ENCODE assay signal across 8 mouse cellular contexts in the genomic region with DNA sequence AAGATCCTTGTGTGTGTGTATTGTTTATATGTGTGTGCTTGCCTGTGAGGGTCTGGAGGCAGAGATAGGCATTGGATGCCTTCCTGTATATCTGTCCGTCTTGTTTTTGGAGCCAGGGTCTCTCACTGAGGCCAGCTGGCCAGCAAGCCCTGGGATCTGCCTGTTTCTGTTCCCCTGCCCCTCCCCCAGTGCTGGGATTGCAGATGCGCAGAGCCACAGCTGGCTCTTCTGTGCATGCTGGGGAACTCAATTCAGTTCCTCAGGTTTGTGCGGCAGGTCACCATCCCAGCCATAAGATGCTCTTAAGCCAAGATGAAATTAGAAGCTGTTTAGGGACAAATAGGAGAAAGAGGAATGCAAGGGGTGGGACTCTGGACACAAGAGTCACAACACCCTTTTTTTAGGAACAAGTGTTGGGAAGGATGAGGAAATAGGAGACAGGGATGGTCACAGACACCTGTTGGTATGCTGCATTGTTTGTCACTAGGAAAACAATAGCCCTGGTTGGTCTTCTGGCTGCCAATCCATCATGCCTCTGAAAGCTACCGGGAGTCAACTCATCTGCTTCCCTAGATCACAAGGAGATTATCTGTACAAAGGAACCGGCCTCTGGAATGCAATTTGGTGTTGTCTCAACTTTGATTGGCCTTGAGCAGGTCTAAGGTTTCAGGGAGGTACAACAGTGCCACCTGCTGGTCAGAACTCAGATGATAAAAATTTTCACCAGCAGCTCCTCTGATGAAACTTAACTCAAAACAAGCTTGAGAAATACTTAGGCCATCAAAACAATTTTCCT. TPM values are rescaled to one million over a fixed set of nuclear protein-coding genes. Genes with fewer than 3 reads are reported as not detected.
A peak's percentile ranks its signal among the peaks of the same experiment; 100 is the strongest.
DNase-seq lines count a peak whose midpoint lies in the region; ATAC-seq lines count a peak whose summit lies in the region.

No protein-coding gene starts in this region.

- DNase-seq in monocyte, adult 2 months (ENCODE audit: low read depth in 1 of 2, low spot score in 2 of 2), result peak; percentile 71 to 77
- peak; percentile 77 to 85 for DNase-seq in cerebellum, postnatal 36 days
- DNase-seq in heart, adult 11 months, result peak; percentile 96
- peak; percentile 87 for DNase-seq in kidney, adult 18-20 months
- DNase-seq in limb, embryonic 11.5 days (ENCODE audit: low spot score), result peak; percentile 90
- peak; percentile 64 for DNase-seq in testis, postnatal 14 days (ENCODE audit: low spot score)

- no peaks in the 10 kb centered on the region for H3K9me3 ChIP-seq in limb, embryonic 11.5 days (ENCODE audit: control insufficient read depth, low read length)

- no peak for ATAC-seq in monocyte, adult 5-6 weeks (replicated peaks; ENCODE audit: insufficient number of reproducible peaks, low FRiP score, low TSS enrichment, poor library complexity, severe bottlenecking)
- no peak for ATAC-seq in limb, embryonic 11.5 days (ENCODE audit: insufficient number of reproducible peaks, low FRiP score, low TSS enrichment, low read depth)
- ATAC-seq in neutrophil, adult 5-6 weeks (ENCODE audit: extremely low read depth, insufficient number of reproducible peaks, low FRiP score, poor library complexity, severe bottlenecking), result 0 out of 2 replicates have a peak, but pooled peaks have one; percentile 21

- H3K27me3 ChIP-seq in limb, embryonic 11.5 days (ENCODE audit: control insufficient read depth, insufficient read depth, low read length), result no peaks in the 10 kb centered on the region

- no peak overlapping the region for H3K27ac ChIP-seq in limb, embryonic 11.5 days (replicated peaks; ENCODE audit: low read depth, low read length)

- H3K36me3 ChIP-seq in limb, embryonic 11.5 days (ENCODE audit: control insufficient read depth, insufficient read depth, low read length), result no peaks in the 10 kb centered on the region

- no peak overlapping the region for H3K9ac ChIP-seq in limb, embryonic 11.5 days (ENCODE audit: low read length)

- H3K4me1 ChIP-seq in limb, embryonic 11.5 days (ENCODE audit: control insufficient read depth, insufficient read depth, low read length), result peaks cover 16% of the 10 kb centered on the region

- H3K4me3 ChIP-seq in limb, embryonic 11.5 days (ENCODE audit: low read depth, low read length), result no peak overlapping the region

- no peak overlapping the region; the same call in 1 of the 2 replicates for H3K4me2 ChIP-seq in limb, embryonic 11.5 days (ENCODE audit: low read depth, severe bottlenecking)

- 13% methylated on average over 5 of the region's 5 CpGs for WGBS in limb, embryonic 11.5 days

RNA-seq across cellular contexts. Expression of a gene that starts 4.7 kb away (rescaled TPM):
- total RNA-seq in monocyte, adult 5-6 weeks (2017), result 927 to 1,272 TPM (median 1,055 TPM) in 3 replicates
- 578 and 605 TPM in 2 replicates for polyA plus RNA-seq in limb, embryonic 11.5 days (2014; fragmentation: Nextera tagmentation; extraction: Ambion mirVana)
- total RNA-seq in neutrophil, adult 5-6 weeks (2017), result 950 and 1,052 TPM in 2 replicates

RNA-seq across cellular contexts. Expression of a gene that starts 24.7 kb away (rescaled TPM):
- total RNA-seq in monocyte, adult 5-6 weeks (2017), result 84.5 to 177 TPM (median 158 TPM) in 3 replicates
- 238 and 289 TPM in 2 replicates for polyA plus RNA-seq in limb, embryonic 11.5 days (2014; fragmentation: Nextera tagmentation; extraction: Ambion mirVana)
- 186 and 235 TPM in 2 replicates for total RNA-seq in neutrophil, adult 5-6 weeks (2017)

RNA-seq across cellular contexts. Expression of a gene that starts 25.7 kb away (rescaled TPM):
- 71.0 to 80.3 TPM (median 79.6 TPM) in 3 replicates for total RNA-seq in monocyte, adult 5-6 weeks (2017)
- 160 and 175 TPM in 2 replicates for polyA plus RNA-seq in limb, embryonic 11.5 days (2014; fragmentation: Nextera tagmentation; extraction: Ambion mirVana)
- total RNA-seq in neutrophil, adult 5-6 weeks (2017), result 95.8 and 104 TPM in 2 replicates

RNA-seq across cellular contexts. Expression of a gene that starts 26.8 kb away (rescaled TPM):
- total RNA-seq in monocyte, adult 5-6 weeks (2017), result 0.19 to 0.49 TPM (median 0.32 TPM) in 3 replicates
- 0.49 and 0.72 TPM in 2 replicates for polyA plus RNA-seq in limb, embryonic 11.5 days (2014; fragmentation: Nextera tagmentation; extraction: Ambion mirVana)
- 2.2 and 2.7 TPM in 2 replicates for total RNA-seq in neutrophil, adult 5-6 weeks (2017)
